Mouse (Mus musculus) spleen, adult 2 months (tissue): ENCODE measurements around the gene Duoxa2. TPM values are rescaled to one million over a fixed set of nuclear protein-coding genes. Genes with fewer than 3 reads are reported as not detected.

Experiments
- DNase-seq, 2 experiments: peaks; one replicate each; pipeline versions ENCODE4 v3.0.0 to v3.0.0-alpha.2; 2012 to 2021; ENCODE audit warnings: low spot score in 2 of 2, low read depth in 1 of 2
- H3K27ac ChIP-seq: fragments of 200-500 bp; 2 replicates; pipeline ENCODE4 v1.5.1; 2012; ENCODE audit warnings: low read length, inconsistent platforms; ENCODE audit not compliant: insufficient read depth
- H3K27me3 ChIP-seq: fragments of 200-500 bp; 2 replicates; pipeline ENCODE4 v1.6.1; 2012; ENCODE audit warnings: mild to moderate bottlenecking, moderate library complexity, low read length, inconsistent platforms; ENCODE audit not compliant: control insufficient read depth, insufficient read depth
- H3K36me3 ChIP-seq: fragments of 200-500 bp; 2 replicates; pipeline ENCODE4 v1.6.1; 2012; ENCODE audit warnings: mild to moderate bottlenecking, low read length, inconsistent platforms; ENCODE audit not compliant: control insufficient read depth, insufficient read depth
- H3K4me1 ChIP-seq: fragments of 200-500 bp; 2 replicates; pipeline ENCODE4 v1.6.1; 2011; ENCODE audit warnings: inconsistent platforms; ENCODE audit not compliant: control insufficient read depth, insufficient read depth, insufficient read length
- H3K4me3 ChIP-seq: fragments of 200-500 bp; 2 replicates; pipeline ENCODE4 v1.5.1; 2011; ENCODE audit warnings: mild to moderate bottlenecking, inconsistent platforms; ENCODE audit not compliant: insufficient read depth, insufficient read length; ENCODE audit errors: extremely low read depth
- CTCF ChIP-seq: fragments of 200-500 bp; IDR thresholded peaks from 2 replicates; pipeline ENCODE4 v1.5.1; 2011; ENCODE audit warnings: mild to moderate bottlenecking, inconsistent platforms; ENCODE audit not compliant: insufficient read depth, insufficient read length, insufficient replicate concordance; ENCODE audit errors: extremely low read depth
- POLR2A ChIP-seq: fragments of 200-500 bp; IDR thresholded peaks from 2 replicates; pipeline ENCODE4 v1.6.1; 2011; ENCODE audit warnings: low read depth, low read length, inconsistent platforms
- WGBS: fragments of 180-500 bp; shearing (Covaris S2); methylation state at CpG from one replicate; pipeline ENCODE4 v1.1.7; 2018; 5-methylcytosine and 5-hydroxymethylcytosine counted together
- polyA plus RNA-seq: library from polyadenylated mRNA; depleted of rRNA; stranded (reverse); fragments of >200 nt; gene quantifications from 2 replicates; pipeline ENCODE4 v1.2.3, GENCODE M21; 2012

The Duoxa2 gene
- polyA plus RNA-seq, 1 experiment: not detected

DNA sequence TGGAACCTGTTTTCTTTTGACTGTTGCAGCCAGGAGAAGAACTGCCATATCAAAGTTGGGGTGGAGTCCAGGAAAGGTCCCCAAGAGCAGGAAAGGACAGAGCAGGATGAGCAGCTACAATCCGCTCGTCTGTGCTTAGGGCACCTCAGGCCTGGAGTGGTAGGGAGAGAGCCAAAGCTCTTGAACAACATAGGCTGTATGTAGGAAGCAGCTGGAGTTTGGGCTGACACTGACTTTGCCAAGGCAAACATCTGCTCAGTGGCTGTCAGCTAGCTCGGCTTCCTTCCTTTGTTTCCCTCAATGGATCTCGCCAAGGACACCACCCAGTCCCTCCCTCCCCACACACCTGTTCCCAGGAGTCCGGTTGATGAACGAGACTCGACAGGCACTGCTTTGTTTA lies 12.6 kb upstream of the Duoxa2 start:
- Histone ChIP-seq H3K4me3 (no peak overlapping the region), H3K36me3 (no peaks in the 10 kb centered on the region), H3K4me1 (no peaks in the 10 kb centered on the region), H3K27ac (no peak overlapping the region), H3K27me3 (no peaks in the 10 kb centered on the region)
- 48% methylated on average over 7 of the region's 7 CpGs for WGBS
- DNase-seq: no peak
- TF ChIP-seq POLR2A (no peak), CTCF (no peak)

GRCm38 (mm10) chr2:122294916-122295315 lies 3.8 kb upstream of the Duoxa2 start:
- TF ChIP-seq CTCF: no peak
- no peak for TF ChIP-seq POLR2A
- H3K27me3 ChIP-seq: peaks cover 23% of the 10 kb centered on the region
- no peak overlapping the region for H3K4me3 ChIP-seq
- DNase-seq: no peak
- no peak overlapping the region for H3K27ac ChIP-seq
- H3K4me1 ChIP-seq: peaks cover 7% of the 10 kb centered on the region; the same call in 1 of the 2 replicates
- no peaks in the 10 kb centered on the region for H3K36me3 ChIP-seq
- WGBS: 12% methylated on average over 7 of the region's 7 CpGs

DNA sequence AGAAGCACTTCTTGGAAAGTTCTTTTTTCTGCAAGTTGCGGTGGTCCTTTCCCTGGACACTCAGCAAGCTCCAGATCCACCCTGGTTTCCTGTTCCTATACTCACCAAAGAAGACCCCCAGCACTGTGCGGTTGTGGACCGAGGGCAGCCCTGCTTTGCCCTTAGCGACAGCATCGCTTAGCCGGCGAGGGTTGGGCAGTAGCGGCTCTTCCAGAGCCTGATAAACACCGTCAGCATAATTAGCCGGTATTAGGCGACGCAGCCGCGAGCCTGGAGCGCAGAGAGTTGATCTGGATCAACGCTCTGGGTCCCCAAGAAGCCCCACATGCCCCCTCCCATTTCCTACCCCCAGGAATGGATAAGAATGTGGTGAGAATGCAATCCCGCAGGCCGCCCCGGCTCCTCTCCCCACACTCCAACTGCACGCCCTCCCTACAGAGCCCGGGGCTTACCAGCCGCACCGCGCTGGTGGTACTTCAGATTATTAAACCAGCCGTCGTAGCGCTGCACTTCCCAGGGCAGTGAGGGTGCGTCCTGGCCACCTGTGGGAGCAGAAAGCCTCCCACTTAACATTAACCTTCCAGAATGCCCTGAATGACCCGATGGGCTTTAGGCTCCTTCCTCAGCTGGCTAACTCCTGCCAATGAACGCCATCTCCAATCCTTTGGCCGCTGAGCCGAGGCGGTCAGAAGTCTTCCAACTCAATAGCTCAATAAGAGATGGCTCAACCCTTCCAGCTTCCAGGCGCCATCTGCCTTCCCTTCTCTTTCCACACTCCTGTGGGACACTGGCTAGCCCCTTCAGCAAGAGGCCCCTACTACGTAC lies 1.2 kb upstream of the Duoxa2 start:
- no peak for TF ChIP-seq CTCF
- TF ChIP-seq POLR2A: no peak
- peaks cover 15% of the 10 kb centered on the region; the same call in 1 of the 2 replicates for H3K4me1 ChIP-seq
- peaks cover 39% of the 10 kb centered on the region for H3K27me3 ChIP-seq
- 3% methylated on average over 35 of the region's 35 CpGs for WGBS
- no peak overlapping the region for H3K4me3 ChIP-seq
- H3K27ac ChIP-seq: no peak overlapping the region
- H3K36me3 ChIP-seq: no peaks in the 10 kb centered on the region
- no peak for DNase-seq

DNA sequence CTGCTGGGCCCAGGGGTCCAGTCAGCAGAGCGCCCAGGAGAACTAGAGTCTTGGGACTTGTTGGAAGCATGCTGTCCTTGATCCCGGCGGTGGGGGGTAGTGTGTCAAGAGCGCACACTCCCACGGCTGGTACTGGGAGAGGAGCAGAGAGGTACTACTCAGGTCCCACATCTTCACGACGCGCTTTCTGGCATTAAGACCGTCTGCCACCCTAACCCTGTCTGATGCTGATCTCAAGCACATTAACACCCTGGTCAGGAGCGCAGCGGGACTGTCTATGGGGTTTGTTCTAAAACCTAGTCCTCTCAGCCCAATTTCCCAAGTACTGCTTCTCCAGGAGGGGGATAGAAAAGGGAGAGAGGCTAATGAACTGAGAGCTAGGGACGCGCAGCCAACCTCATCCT lies 602 bp upstream of the Duoxa2 start, which contains the start of gene Duox2:
TSS of gene Duox2 (minus strand) at position 354 of the 404 bp plus-strand sequence.
- no peak within 1 kb of the TSS for H3K27ac ChIP-seq
- H3K27me3 ChIP-seq: peaks cover 39% of the 10 kb centered on the region
- 10% methylated on average over 13 of the region's 13 CpGs for WGBS
- DNase-seq: no peak
- H3K4me1 ChIP-seq: peaks cover 15% of the 10 kb centered on the region; the same call in 1 of the 2 replicates
- TF ChIP-seq CTCF (no peak), POLR2A (no peak)
- H3K36me3 ChIP-seq: no peaks in the 10 kb centered on the region
- no peak within 1 kb of the TSS for H3K4me3 ChIP-seq

GRCm38 (mm10) chr2:122299911-122300655 lies 1.4 kb downstream of the Duoxa2 start:
- peaks cover 39% of the 10 kb centered on the region for H3K27me3 ChIP-seq
- WGBS: 21% methylated on average over 14 of the region's 14 CpGs
- no peak for TF ChIP-seq CTCF
- no peak for TF ChIP-seq POLR2A

GRCm38 (mm10) chr2:122300656-122301020 lies 1.9 kb downstream of the Duoxa2 start:
- H3K4me1 ChIP-seq: peaks cover 15% of the 10 kb centered on the region; the same call in 1 of the 2 replicates
- 7% methylated on average over 14 of the region's 14 CpGs for WGBS
- TF ChIP-seq CTCF: no peak
- TF ChIP-seq POLR2A: no peak

More at GRCm38 (mm10) chr2:122299911-122300655, 1.4 kb downstream of the Duoxa2 start:
- Histone ChIP-seq H3K36me3 (no peaks in the 10 kb centered on the region), H3K4me1 (peaks cover 15% of the 10 kb centered on the region; the same call in 1 of the 2 replicates), H3K27ac (no peak overlapping the region), H3K4me3 (no peak overlapping the region)
- DNase-seq: no peak

More at GRCm38 (mm10) chr2:122300656-122301020, 1.9 kb downstream of the Duoxa2 start:
- Histone ChIP-seq H3K27ac (no peak overlapping the region), H3K27me3 (peaks cover 39% of the 10 kb centered on the region), H3K36me3 (no peaks in the 10 kb centered on the region), H3K4me3 (no peak overlapping the region)
- no peak for DNase-seq
